Mouse (Mus musculus): ENCODE measurements around the gene Casq1. TPM values are rescaled to one million over a fixed set of nuclear protein-coding genes. Genes with fewer than 3 reads are reported as not detected.
A peak's percentile ranks its signal among the peaks of the same experiment; 100 is the strongest.

The Casq1 gene
- polyA plus RNA-seq, 1 experiment, result not detected

DNA sequence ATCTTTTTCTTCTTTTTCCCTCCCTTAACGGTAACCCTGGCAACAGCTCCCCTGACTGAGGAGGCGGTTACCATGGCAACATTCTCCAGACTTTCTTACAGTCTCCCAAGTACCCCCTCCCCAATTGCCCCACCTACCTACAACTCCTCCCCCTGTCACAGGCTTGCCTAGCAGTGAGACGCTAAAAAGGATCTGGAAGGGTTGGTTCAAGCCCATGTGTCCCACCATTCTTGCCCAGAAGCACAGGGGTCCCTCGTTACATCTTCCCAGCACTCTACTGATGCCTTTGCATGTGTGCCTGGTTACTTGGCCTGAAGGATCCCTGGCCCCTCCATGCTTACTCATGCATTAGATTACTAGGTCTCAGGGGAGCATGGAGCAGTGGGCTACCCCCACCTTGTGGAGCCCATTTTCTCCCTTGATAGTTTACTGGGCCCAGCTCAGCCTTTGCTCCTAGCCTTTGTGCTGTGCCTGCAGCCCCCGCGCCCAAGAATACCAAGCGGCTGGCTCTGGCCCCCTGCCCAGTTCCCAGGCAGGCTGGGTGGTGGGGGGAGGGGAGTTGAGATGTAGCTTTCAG lies 18.7 kb downstream of the Casq1 start:
- no peak overlapping the region for H3K4me3 ChIP-seq (ENCODE audit: insufficient read depth, low read length)
- peaks cover 25% of the 10 kb centered on the region for H3K4me1 ChIP-seq (ENCODE audit: control insufficient read depth, insufficient read depth, low read length)
- H3K27ac ChIP-seq (ENCODE audit: insufficient read depth, low read length), result no peak overlapping the region
- no peak for TF ChIP-seq POLR2A (IDR thresholded peaks at IDR 0.05; ENCODE audit: low read depth, low read length)
- no peak for TF ChIP-seq CTCF (IDR thresholded peaks at IDR 0.05; ENCODE audit: borderline replicate concordance, insufficient read depth, low read length)

DNA sequence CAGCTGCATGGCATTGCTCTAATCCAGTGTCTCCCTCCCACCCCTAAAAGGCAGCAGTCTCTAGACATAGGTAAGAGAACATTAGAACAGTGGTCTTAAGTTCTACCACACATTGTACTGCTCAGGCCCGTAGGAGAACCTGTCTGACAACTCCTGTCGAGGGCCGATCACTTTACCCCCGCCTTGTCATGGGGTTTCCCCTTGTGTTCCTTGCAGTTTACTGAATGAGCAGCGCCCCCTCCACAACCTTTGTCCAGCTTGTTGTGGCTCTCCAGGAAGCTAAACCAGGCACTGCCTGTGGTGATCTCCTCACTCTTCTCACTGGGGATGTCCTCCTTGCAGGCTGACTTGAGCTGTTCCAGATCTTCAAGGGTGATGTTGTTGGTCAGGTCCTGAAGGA lies 19.5 kb downstream of the Casq1 start:
- Histone ChIP-seq H3K4me1 (ENCODE audit: control insufficient read depth, insufficient read depth, low read length) (peaks cover 25% of the 10 kb centered on the region), H3K4me3 (ENCODE audit: insufficient read depth, low read length) (no peak overlapping the region), H3K27ac (ENCODE audit: insufficient read depth, low read length) (no peak overlapping the region)
- TF ChIP-seq POLR2A (IDR thresholded peaks at IDR 0.05; ENCODE audit: low read depth, low read length) (no peak), CTCF (IDR thresholded peaks at IDR 0.05; ENCODE audit: borderline replicate concordance, insufficient read depth, low read length) (no peak)

DNA sequence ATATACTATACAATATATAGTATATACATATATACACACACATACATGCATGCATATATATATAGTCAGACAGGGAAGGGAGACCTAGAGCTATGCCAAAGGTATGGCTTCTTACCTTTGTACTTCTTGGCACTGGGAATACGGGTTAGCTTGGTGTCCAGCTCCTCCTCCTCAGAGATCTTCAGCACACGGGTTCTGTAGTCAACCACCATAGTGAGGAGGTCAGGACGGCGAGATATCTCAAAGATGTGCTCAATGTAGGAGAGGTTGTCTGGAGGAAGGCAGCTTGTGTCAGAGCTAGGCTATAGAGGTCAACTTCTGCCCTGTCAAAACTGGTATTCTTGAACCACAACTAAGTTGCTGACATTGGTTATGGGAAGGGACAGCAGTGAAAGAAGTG lies 20.7 kb downstream of the Casq1 start:
- Histone ChIP-seq H3K4me3 (ENCODE audit: insufficient read depth, low read length) (no peak overlapping the region), H3K4me1 (ENCODE audit: control insufficient read depth, insufficient read depth, low read length) (peaks cover 22% of the 10 kb centered on the region), H3K27ac (ENCODE audit: insufficient read depth, low read length) (no peak overlapping the region)
- TF ChIP-seq POLR2A (IDR thresholded peaks at IDR 0.05; ENCODE audit: low read depth, low read length) (no peak), CTCF (IDR thresholded peaks at IDR 0.05; ENCODE audit: borderline replicate concordance, insufficient read depth, low read length) (no peak)

GRCm38 (mm10) chr1:172198316-172198715 lies 21.4 kb downstream of the Casq1 start:
- Histone ChIP-seq H3K4me3 (ENCODE audit: insufficient read depth, low read length) (no peak overlapping the region), H3K4me1 (ENCODE audit: control insufficient read depth, insufficient read depth, low read length) (peaks cover 16% of the 10 kb centered on the region), H3K27ac (ENCODE audit: insufficient read depth, low read length) (no peak overlapping the region)
- TF ChIP-seq CTCF (IDR thresholded peaks at IDR 0.05; ENCODE audit: borderline replicate concordance, insufficient read depth, low read length), result no peak
- TF ChIP-seq POLR2A (IDR thresholded peaks at IDR 0.05; ENCODE audit: low read depth, low read length), result no peak

GRCm38 (mm10) chr1:172197851-172198250 lies 21.8 kb downstream of the Casq1 start:
- peaks cover 12% of the 10 kb centered on the region for H3K4me1 ChIP-seq (ENCODE audit: control insufficient read depth, insufficient read depth, low read length)
- TF ChIP-seq CTCF (IDR thresholded peaks at IDR 0.05; ENCODE audit: borderline replicate concordance, insufficient read depth, low read length) (no peak), POLR2A (IDR thresholded peaks at IDR 0.05; ENCODE audit: low read depth, low read length) (no peak)
- H3K4me3 ChIP-seq (ENCODE audit: insufficient read depth, low read length), result no peak overlapping the region
- H3K27ac ChIP-seq (ENCODE audit: insufficient read depth, low read length), result no peak overlapping the region

DNA sequence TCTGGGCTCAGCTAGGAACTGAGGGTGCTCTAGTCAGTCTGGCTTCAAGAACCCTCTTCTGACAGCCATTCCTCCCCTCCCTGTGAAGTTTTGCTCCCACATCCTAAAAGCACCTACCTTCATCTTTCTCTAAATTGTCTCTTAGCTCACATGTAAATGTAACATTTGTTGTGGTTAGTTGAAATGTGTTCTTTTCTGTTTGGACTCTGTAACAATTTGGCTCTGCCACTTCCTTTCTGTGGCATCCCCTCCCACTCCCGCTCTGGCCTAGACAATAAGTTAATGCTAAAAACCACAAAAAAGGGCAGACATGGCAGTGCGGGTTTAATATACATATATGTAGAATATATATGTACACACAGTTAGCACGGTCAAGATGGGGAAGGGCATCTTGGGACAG lies 22.5 kb downstream of the Casq1 start:
- H3K4me3 ChIP-seq (ENCODE audit: insufficient read depth, low read length), result no peak overlapping the region
- no peak overlapping the region for H3K27ac ChIP-seq (ENCODE audit: insufficient read depth, low read length)
- TF ChIP-seq CTCF (IDR thresholded peaks at IDR 0.05; ENCODE audit: borderline replicate concordance, insufficient read depth, low read length), result no peak
- 0 out of 2 replicates have a peak, but pooled peaks have one; percentile 7 for TF ChIP-seq POLR2A (IDR thresholded peaks at IDR 0.05; ENCODE audit: low read depth, low read length)
- peaks cover 10% of the 10 kb centered on the region for H3K4me1 ChIP-seq (ENCODE audit: control insufficient read depth, insufficient read depth, low read length)

DNA sequence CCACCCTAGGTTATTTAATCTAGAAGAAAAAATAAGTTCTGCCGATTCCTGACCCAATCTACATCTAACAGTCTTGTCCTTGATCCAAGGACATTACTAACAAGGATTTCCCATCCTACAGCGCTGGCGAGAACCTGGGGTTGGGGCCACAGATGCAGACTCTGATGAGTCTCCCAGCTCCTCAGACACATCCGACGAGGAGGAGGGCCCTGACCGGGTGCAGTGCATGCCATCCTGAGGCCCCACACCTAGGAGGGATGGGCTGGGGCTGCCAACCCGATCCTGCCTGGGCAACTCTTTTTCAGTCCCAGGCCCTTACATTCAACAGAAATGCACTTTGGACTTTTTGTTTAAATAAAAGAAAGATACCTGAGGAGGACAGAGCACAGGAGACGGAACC lies 25.2 kb downstream of the Casq1 start:
- TF ChIP-seq POLR2A (IDR thresholded peaks at IDR 0.05; ENCODE audit: low read depth, low read length), result no peak
- TF ChIP-seq CTCF (IDR thresholded peaks at IDR 0.05; ENCODE audit: borderline replicate concordance, insufficient read depth, low read length), result no peak
- Histone ChIP-seq H3K4me1 (ENCODE audit: control insufficient read depth, insufficient read depth, low read length) (no peaks in the 10 kb centered on the region), H3K27ac (ENCODE audit: insufficient read depth, low read length) (no peak overlapping the region), H3K4me3 (ENCODE audit: insufficient read depth, low read length) (no peak overlapping the region)

DNA sequence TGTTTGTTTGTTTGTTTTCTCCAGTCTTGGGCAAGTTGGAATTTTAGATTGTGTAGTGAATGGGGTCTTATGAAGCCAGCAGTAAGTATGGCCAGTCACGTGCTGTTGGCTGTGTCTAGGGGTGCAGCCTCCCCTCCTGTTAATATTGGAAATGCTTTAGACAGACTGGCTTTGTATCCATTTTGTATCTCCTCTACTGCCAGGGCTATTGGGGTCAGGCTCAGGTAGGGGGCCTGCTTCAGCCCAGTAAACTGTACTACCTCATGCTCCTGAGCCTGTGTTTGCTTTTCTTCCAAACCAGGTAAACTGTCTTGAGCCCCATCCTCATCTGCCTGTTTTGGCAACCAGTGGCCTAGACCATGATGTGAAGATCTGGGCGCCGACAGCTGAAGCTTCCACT lies 27.5 kb downstream of the Casq1 start:
- TF ChIP-seq POLR2A (IDR thresholded peaks at IDR 0.05; ENCODE audit: low read depth, low read length) (no peak), CTCF (IDR thresholded peaks at IDR 0.05; ENCODE audit: borderline replicate concordance, insufficient read depth, low read length) (no peak)
- H3K4me1 ChIP-seq (ENCODE audit: control insufficient read depth, insufficient read depth, low read length), result no peaks in the 10 kb centered on the region
- no peak overlapping the region for H3K4me3 ChIP-seq (ENCODE audit: insufficient read depth, low read length)

GRCm38 (mm10) chr1:172191578-172191977 lies 28.1 kb downstream of the Casq1 start:
- H3K4me3 ChIP-seq (ENCODE audit: insufficient read depth, low read length), result no peak overlapping the region

More for the DNA sequence above, 27.5 kb downstream of the Casq1 start:
- H3K27ac ChIP-seq (ENCODE audit: insufficient read depth, low read length), result no peak overlapping the region

DNA sequence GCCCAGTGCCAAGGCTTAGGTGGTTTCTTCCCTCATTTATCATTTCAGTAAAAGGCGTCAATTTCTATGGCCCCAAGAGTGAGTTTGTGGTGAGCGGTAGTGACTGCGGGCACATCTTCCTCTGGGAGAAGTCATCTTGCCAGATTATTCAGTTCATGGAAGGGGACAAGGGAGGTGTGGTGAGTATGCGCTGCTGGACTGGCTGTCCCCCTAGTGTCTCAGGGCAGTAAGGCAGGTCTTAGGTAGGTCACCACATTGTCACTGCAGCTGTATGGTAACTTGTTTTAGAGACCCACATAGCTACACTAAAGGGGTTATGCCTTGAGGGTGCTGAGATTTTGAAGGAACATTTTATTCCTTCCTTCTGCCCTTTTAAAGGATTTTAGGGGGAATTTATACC lies 30.8 kb downstream of the Casq1 start:
- Histone ChIP-seq H3K27ac (ENCODE audit: insufficient read depth, low read length) (no peak overlapping the region), H3K4me3 (ENCODE audit: insufficient read depth, low read length) (no peak overlapping the region), H3K4me1 (ENCODE audit: control insufficient read depth, insufficient read depth, low read length) (no peaks in the 10 kb centered on the region)
- TF ChIP-seq POLR2A (IDR thresholded peaks at IDR 0.05; ENCODE audit: low read depth, low read length), result no peak
- peak; percentile 77; the same call in 1 of the 2 replicates for TF ChIP-seq CTCF (IDR thresholded peaks at IDR 0.05; ENCODE audit: borderline replicate concordance, insufficient read depth, low read length)

More at GRCm38 (mm10) chr1:172191578-172191977, 28.1 kb downstream of the Casq1 start:
- Histone ChIP-seq H3K4me1 (ENCODE audit: control insufficient read depth, insufficient read depth, low read length) (no peaks in the 10 kb centered on the region), H3K27ac (ENCODE audit: insufficient read depth, low read length) (no peak overlapping the region)
- no peak for TF ChIP-seq POLR2A (IDR thresholded peaks at IDR 0.05; ENCODE audit: low read depth, low read length)
- no peak for TF ChIP-seq CTCF (IDR thresholded peaks at IDR 0.05; ENCODE audit: borderline replicate concordance, insufficient read depth, low read length)
